Mouse (Mus musculus) kidney, embryonic 14.5 days (tissue): Measurements from ENCODE around the gene Gm49369. TPM values are rescaled to one million over a fixed set of nuclear protein-coding genes. Genes with fewer than 3 reads are reported as not detected.
A peak's percentile ranks its signal among the peaks of the same experiment; 100 is the strongest.

ENCODE experiments used
- ATAC-seq: fragments of 200-750 bp; cut with Nextera tagmentation; 2 replicates; pipeline ENCODE4 v1.8.0; 2017; ENCODE audit warnings: moderate number of reproducible peaks, mild to moderate bottlenecking, moderate TSS enrichment, moderate library complexity; ENCODE audit not compliant: low FRiP score, low TSS enrichment
- H3K27ac ChIP-seq: fragments of 300-500 bp; sonication (generic); 2 replicates; pipeline ENCODE4 v1.5.1; 2014; ENCODE audit warnings: low read depth, mild to moderate bottlenecking, low read length, moderate library complexity, mixed read lengths
- H3K27me3 ChIP-seq: fragments of 300-500 bp; sonication (generic); 2 replicates; pipeline ENCODE4 v1.6.1; 2014; ENCODE audit warnings: mild to moderate bottlenecking, low read length; ENCODE audit not compliant: control insufficient read depth, insufficient read depth
- H3K36me3 ChIP-seq: fragments of 300-500 bp; sonication (generic); 2 replicates; pipeline ENCODE4 v1.6.1; 2014; ENCODE audit warnings: low read length, mixed read lengths; ENCODE audit not compliant: control insufficient read depth, insufficient read depth
- H3K4me1 ChIP-seq: fragments of 300-500 bp; sonication (generic); 2 replicates; pipeline ENCODE4 v1.6.1; 2014; ENCODE audit warnings: low read length, mixed read lengths; ENCODE audit not compliant: control insufficient read depth, insufficient read depth
- H3K4me2 ChIP-seq: fragments of 300-500 bp; sonication (generic); replicated peaks from 2 replicates; pipeline ENCODE4 v1.6.1; 2014; ENCODE audit warnings: low read depth, mild to moderate bottlenecking, low read length
- H3K4me3 ChIP-seq: fragments of 300-500 bp; sonication (generic); 2 replicates; pipeline ENCODE4 v1.5.1; 2014; ENCODE audit warnings: mild to moderate bottlenecking, low read length
- H3K9ac ChIP-seq: fragments of 300-500 bp; sonication (generic); 2 replicates; pipeline ENCODE4 v1.6.1; 2014; ENCODE audit warnings: low read depth, mild to moderate bottlenecking, low read length, moderate library complexity
- H3K9me3 ChIP-seq: fragments of 300-500 bp; sonication (generic); 2 replicates; pipeline ENCODE4 v1.6.1; 2016; ENCODE audit warnings: low read length; ENCODE audit not compliant: control insufficient read depth
- WGBS: fragments of 180-500 bp; shearing (Covaris S2); extraction: QIAGEN DNeasy Blood & Tissue Kit; methylation state at CpG from one replicate; pipeline ENCODE4 v1.1.7; 2014; 5-methylcytosine and 5-hydroxymethylcytosine counted together
- polyA plus RNA-seq: library from polyadenylated mRNA; unstranded; fragments of >200 nt; fragmentation: Nextera tagmentation; extraction: Ambion mirVana; gene quantifications from 2 replicates; pipeline ENCODE4 v1.2.1, GENCODE M21; 2014

Gene Gm49369
- polyA plus RNA-seq, 1 experiment from 2014 or later, result not detected

DNA sequence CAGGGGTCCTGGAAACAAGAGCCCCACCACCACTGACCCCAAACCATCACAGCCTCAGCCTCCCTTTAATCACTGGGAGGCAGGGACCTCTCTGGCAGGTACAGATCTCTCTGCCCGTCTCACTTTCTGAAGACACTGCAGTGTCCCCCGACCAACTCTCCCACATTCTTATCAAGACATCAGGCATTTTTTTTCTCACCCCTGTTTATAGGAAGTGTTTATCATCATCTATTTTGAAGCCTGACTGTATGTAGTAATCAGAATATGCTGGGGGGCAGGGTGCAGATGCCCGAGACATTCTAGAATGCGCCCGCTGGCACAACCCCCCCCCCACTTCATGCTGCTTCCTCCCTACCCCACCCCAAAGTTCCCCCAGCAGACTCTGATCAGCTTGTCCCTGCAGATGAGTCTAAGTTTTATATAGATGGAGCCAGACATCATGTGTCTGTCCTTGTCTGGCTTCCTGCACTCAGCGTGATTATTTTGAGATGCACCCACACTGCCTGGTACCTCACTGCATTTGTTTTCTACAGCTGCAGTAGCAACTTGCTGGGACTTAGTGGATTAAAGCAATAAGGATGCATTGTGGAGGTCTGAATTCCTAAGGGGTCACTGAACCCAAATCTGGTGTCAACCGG is 17.8 kb upstream of the Gm49369 start:
- H3K4me1 ChIP-seq, result peaks cover 7% of the 10 kb centered on the region; the same call in 1 of the 2 replicates
- no peak overlapping the region for H3K4me3 ChIP-seq
- H3K4me2 ChIP-seq, result no peak overlapping the region
- no peak overlapping the region; the same call in 1 of the 2 replicates for H3K27ac ChIP-seq
- ATAC-seq, result no peak
- H3K36me3 ChIP-seq, result no peaks in the 10 kb centered on the region
- no peak overlapping the region for H3K9ac ChIP-seq
- 57% methylated on average over 7 of the region's 7 CpGs for WGBS
- H3K27me3 ChIP-seq, result no peaks in the 10 kb centered on the region
- H3K9me3 ChIP-seq, result no peaks in the 10 kb centered on the region

DNA sequence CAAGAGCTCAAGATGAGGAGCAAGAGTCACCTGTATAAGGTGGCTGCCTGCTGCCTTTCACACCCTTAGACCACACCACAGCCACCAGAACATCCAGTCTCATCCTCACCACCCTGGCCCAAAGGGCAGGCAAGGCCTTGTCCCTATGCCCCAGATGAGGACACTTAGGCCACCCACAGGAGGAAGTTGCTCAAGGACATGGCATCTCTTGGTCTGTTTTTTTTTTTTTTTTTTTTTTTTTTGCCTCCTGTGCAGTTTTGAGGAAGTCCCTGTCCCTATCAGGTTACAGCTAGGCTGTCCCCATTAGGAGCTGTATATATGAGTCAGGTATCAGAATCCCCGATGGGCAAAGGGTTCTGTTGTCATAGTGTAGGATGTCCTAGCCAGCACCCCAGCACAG is 16.8 kb upstream of the Gm49369 start:
- H3K9me3 ChIP-seq, result no peaks in the 10 kb centered on the region
- no peak overlapping the region for H3K4me2 ChIP-seq
- 15% methylated on average over 1 of the region's 1 CpGs for WGBS
- no peaks in the 10 kb centered on the region for H3K36me3 ChIP-seq
- H3K27ac ChIP-seq, result 0 out of 2 replicates have a peak overlapping the region, but pooled peaks have one; percentile 9
- H3K9ac ChIP-seq, result no peak overlapping the region
- peaks cover 5% of the 10 kb centered on the region; the same call in 1 of the 2 replicates for H3K4me1 ChIP-seq
- ATAC-seq, result 0 out of 2 replicates have a peak, but pooled peaks have one; percentile 41
- no peak overlapping the region for H3K4me3 ChIP-seq
- no peaks in the 10 kb centered on the region for H3K27me3 ChIP-seq

DNA sequence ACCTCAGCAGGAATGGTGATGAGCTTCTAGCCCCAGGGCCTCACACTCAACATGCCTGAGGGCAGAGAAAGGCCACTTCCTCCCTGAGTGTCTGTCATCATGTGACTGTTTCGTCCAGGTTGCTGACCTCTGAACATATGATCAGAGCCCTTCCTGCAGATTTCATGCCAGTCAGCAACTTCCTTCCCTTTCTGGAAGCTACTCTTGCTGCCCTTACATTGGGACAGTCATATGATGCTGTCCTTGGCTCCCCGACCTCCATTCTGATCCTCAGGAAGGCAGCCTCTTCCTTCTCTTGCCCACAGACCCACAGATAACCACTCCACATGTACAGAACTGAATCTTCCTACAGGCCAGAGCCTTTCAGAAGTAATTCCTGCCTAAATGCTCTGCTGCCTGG is 15.6 kb upstream of the Gm49369 start:
- no peak for ATAC-seq

DNA sequence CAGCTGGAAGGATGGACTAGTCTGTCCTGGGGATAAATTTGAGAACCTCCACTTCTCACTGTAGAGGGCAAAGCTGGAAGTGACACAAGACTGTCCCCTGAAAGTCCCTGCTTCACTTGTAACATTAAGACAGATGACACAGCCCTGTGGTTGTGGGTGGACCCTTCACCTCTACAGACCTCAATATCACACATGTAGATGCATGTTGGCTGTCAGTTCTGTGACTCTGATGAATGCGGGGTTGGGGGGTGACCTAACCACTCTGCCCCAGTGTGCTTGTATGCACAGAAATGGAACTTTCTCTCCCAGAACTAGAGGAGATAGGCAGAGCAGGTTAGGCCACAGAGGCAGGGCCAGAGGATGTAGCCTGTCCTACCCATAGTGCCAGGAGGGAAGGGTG is 14.1 kb upstream of the Gm49369 start:
- Histone ChIP-seq H3K9me3 (no peaks in the 10 kb centered on the region), H3K9ac (no peak overlapping the region), H3K4me1 (0 out of 2 replicates have a peak, but pooled peaks cover 3% of the 10 kb centered on the region), H3K27ac (no peak overlapping the region), H3K4me2 (no peak overlapping the region), H3K4me3 (no peak overlapping the region), H3K27me3 (no peaks in the 10 kb centered on the region), H3K36me3 (no peaks in the 10 kb centered on the region)
- 88% methylated on average over 1 of the region's 1 CpGs for WGBS
- ATAC-seq, result no peak

More for the DNA sequence above, 15.6 kb upstream of the Gm49369 start:
- H3K4me3 ChIP-seq, result no peak overlapping the region
- H3K4me2 ChIP-seq, result no peak overlapping the region
- 0 out of 2 replicates have a peak, but pooled peaks cover 3% of the 10 kb centered on the region for H3K4me1 ChIP-seq
- H3K9ac ChIP-seq, result no peak overlapping the region
- no peaks in the 10 kb centered on the region for H3K27me3 ChIP-seq
- no peaks in the 10 kb centered on the region for H3K9me3 ChIP-seq
- H3K27ac ChIP-seq, result peak overlapping the region; percentile 1; the same call in 1 of the 2 replicates
- H3K36me3 ChIP-seq, result no peaks in the 10 kb centered on the region
- WGBS, result 42% methylated on average over 2 of the region's 2 CpGs

DNA sequence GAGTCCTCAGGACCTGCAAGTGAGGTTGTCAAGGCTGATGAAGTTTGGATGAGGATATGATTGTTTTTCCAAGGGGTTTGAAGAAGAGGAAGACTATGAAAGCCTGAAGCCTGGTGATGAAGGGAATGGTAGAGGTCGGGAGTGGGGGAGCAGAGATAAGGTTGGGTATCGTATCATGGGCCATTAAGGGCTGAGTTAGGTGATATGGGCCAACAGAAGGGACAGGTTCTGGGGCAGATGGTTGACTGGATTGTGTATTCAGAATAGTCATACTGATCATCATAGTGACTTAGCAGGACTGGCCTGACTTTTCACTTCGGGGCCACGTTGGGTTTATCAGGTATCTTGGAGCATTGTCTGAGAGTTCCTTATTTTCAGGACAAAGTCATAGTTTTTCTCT is 13.0 kb upstream of the Gm49369 start:
- H3K9ac ChIP-seq, result no peak overlapping the region
- ATAC-seq, result no peak
- no peaks in the 10 kb centered on the region for H3K36me3 ChIP-seq
- no peak overlapping the region for H3K4me2 ChIP-seq
- 0 out of 2 replicates have a peak, but pooled peaks cover 3% of the 10 kb centered on the region for H3K4me1 ChIP-seq
- H3K9me3 ChIP-seq, result no peaks in the 10 kb centered on the region
- no peaks in the 10 kb centered on the region for H3K27me3 ChIP-seq
- H3K27ac ChIP-seq, result no peak overlapping the region
- no peak overlapping the region for H3K4me3 ChIP-seq
- 87% methylated on average over 4 of the region's 4 CpGs for WGBS

DNA sequence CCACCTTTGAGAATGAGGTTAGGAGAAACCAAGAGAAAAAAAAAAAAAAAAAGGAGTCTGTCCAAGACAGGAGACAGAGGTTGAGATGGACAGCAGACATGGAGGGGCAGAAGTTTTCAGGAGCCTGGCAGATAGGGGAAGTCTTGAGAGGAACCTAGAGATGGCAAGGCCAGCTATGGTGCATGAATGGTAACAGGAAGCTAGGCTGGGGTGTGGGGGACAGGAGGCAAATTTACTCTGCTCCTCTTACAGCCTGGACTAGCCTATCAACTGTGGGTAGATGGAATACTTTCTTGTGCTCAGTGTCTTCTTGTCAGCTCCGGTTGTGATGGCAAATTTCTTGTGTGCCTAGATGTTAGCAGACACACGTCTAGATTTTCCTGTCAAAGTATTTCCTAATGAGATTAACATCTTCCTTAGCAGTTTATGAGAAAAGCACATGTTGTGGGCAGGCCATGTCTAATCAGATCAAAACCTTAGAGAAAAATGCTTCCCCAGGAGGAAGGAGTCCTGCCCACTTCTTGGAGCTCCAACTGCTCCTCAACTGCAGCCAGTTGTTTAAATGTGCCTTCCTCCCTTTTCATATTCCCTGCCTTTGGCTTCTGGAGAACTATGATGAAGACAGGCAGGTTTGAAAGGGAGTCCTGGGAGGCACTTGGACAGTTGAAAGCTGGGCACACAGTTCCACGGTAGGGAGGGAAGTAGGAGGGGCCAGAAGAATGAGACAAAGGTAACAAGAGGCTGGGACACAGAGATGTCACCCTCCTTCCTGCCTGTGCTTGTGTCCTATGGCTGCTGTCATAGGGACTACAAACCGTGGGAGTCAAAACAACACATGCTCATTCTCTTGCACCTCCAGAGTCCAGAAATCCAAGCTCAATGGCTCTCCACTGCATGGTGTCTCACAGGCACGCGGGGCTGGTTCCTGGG is 12.1 kb upstream of the Gm49369 start:
- 0 out of 2 replicates have a peak, but pooled peaks cover under 1% of the 10 kb centered on the region for H3K4me1 ChIP-seq
- H3K4me3 ChIP-seq, result no peak overlapping the region
- no peak overlapping the region for H3K9ac ChIP-seq
- no peak overlapping the region for H3K27ac ChIP-seq
- no peaks in the 10 kb centered on the region for H3K27me3 ChIP-seq
- no peak for ATAC-seq
- H3K9me3 ChIP-seq, result no peaks in the 10 kb centered on the region
- no peak overlapping the region for H3K4me2 ChIP-seq
- H3K36me3 ChIP-seq, result no peaks in the 10 kb centered on the region
- WGBS, result 68% methylated on average over 6 of the region's 6 CpGs

DNA sequence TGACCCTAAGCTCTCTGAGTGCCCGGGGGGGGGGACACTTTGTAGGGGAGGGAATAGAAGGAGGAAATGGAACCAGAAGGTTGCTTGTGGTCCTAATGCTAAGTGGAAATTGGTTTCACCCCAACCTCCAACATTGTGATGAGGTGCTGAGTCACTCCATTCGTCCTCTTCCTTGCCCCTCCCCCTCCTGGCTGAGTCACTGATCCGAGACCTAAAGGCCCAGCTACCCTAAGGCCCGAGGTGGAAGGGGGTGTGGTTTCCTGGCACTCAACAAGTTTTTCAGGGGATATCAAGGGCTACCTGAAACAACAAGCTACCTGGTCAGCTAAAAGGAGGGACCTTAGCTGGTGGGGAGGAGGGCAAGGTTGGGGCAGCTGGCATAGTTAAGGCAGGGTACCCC is 10.7 kb upstream of the Gm49369 start:
- H3K9ac ChIP-seq, result no peak overlapping the region
- H3K4me1 ChIP-seq, result no peaks in the 10 kb centered on the region
- H3K36me3 ChIP-seq, result no peaks in the 10 kb centered on the region
- ATAC-seq, result no peak
- H3K27me3 ChIP-seq, result no peaks in the 10 kb centered on the region
- H3K9me3 ChIP-seq, result no peaks in the 10 kb centered on the region
- no peak overlapping the region for H3K4me3 ChIP-seq
- no peak overlapping the region for H3K27ac ChIP-seq
- 19% methylated on average over 4 of the region's 4 CpGs for WGBS
- no peak overlapping the region for H3K4me2 ChIP-seq

DNA sequence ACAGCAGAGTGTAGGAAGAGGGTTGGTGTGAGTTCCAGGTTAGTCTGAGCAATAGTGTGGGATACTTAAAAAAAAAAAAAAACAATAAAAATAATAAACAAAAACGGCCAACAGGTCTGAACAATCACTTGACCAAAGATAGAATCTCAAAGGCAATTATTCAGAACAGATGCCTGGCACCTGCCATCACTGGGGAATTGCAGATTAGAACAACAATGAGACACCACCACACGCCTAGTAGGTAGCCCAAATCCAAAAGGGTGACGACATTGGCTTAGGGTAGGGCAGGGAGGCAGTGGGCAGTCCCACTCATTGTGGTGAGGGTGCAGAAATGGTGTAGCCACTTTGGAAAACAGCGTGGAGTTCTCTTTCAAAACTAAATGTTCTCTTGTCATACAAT is 9.1 kb upstream of the Gm49369 start:
- H3K4me2 ChIP-seq, result no peak overlapping the region
- no peak overlapping the region for H3K27ac ChIP-seq
- no peak overlapping the region for H3K4me3 ChIP-seq
- no peak overlapping the region for H3K9ac ChIP-seq
- no peaks in the 10 kb centered on the region for H3K27me3 ChIP-seq
- ATAC-seq, result no peak
- H3K4me1 ChIP-seq, result peaks cover 5% of the 10 kb centered on the region
- no peaks in the 10 kb centered on the region for H3K9me3 ChIP-seq
- no peaks in the 10 kb centered on the region for H3K36me3 ChIP-seq
- WGBS, result 73% methylated on average over 4 of the region's 4 CpGs

DNA sequence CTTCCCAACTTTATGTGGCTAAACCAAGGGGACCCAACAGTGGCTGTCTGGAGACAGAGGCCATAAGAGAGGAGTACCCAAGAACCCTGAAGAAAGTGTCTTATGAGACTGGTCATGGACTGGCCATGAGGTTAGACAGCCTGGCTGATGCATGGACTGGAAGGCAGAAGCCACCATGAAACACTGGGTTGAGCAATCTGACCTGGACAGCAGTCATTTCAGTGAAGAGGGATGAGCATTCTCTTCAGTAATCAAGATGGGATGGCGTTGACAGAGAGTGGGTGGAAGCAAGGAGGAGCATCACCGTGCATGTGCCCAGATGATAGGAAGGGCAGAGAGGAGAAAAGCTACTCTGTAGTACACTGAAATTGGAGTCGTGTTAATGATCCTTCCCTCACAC is 8.6 kb upstream of the Gm49369 start:
- WGBS, result 66% methylated on average over 3 of the region's 3 CpGs
- Histone ChIP-seq H3K4me3 (no peak overlapping the region), H3K4me2 (no peak overlapping the region), H3K9ac (no peak overlapping the region), H3K4me1 (peaks cover 10% of the 10 kb centered on the region), H3K27ac (no peak overlapping the region), H3K9me3 (no peaks in the 10 kb centered on the region), H3K27me3 (no peaks in the 10 kb centered on the region), H3K36me3 (no peaks in the 10 kb centered on the region)
- no peak for ATAC-seq
